Mouse (Mus musculus) embryonic stem cell, embryonic (primary cell): ENCODE measurements around the gene Rybp.

Experiments
- CTCF ChIA-PET, 4 experiments: fragments of 300-600 bp in 2 of 4; fragments of 350-600 bp in 2 of 4; sonication (Branson Sonifier 250); formaldehyde crosslinking; loops; one replicate each; lab custom pipeline; 2022; ENCODE audit warnings: inconsistent platforms in 2 of 4; lab: Charles Lee
- POLR2A ChIA-PET, 4 experiments: fragments of 300-600 bp in 2 of 4; fragments of 350-600 bp in 2 of 4; sonication (Branson Sonifier 250); formaldehyde crosslinking; loops; one replicate each; lab custom pipeline; 2022; ENCODE audit warnings: antibody characterized with exemption in 4 of 4, inconsistent platforms in 1 of 4; lab: Charles Lee

Rybp gene

GRCm38 (mm10) chr6:100287334-100288015 is at the start of gene Rybp:
TSS of gene Rybp (minus strand) at chr6:100287485.
- ChIA-PET POLR2A (interaction anchor here in 3 of 4 experiments (0.6 to 9.8 kb wide), 14 partner anchors 9 to 323 kb away, joined by 3 to 167 read pairs (median 4); no protein-coding TSS in a partner anchor), CTCF (no interaction called here)

GRCm38 (mm10) chr6:100336591-100337148 is 49.4 kb upstream of the Rybp start:
- POLR2A ChIA-PET, result interaction anchor here (0.6 to 8.0 kb wide), 72 partner anchors 8 to 514 kb away, joined by 3 to 129 read pairs (median 6); partner anchors contain the start of gene Rybp (in 1 of the 4)
- CTCF ChIA-PET, result interaction anchor here (0.6 to 2.1 kb wide), 8 partner anchors 12 to 1085 kb away, joined by 3 to 11 read pairs (median 6); no protein-coding TSS in a partner anchor

- CTCF ChIA-PET, result interaction anchor here in 3 of 4 experiments (0.5 to 2.1 kb wide), 16 partner anchors 13 to 531 kb away, joined by 3 to 9 read pairs (median 3); no protein-coding TSS in a partner anchor
- POLR2A ChIA-PET, result interaction anchor here (0.6 to 8.0 kb wide), 102 partner anchors 8 to 644 kb away, joined by 3 to 129 read pairs (median 5); partner anchors contain the start of gene Rybp (in 1 of the 4)
These were observed 48.3 kb upstream of the Rybp start for GRCm38 (mm10) chr6:100335506-100336144.

- ChIA-PET CTCF (interaction anchor here in 2 of 4 experiments (0.6 to 1.5 kb wide), 5 partner anchors 9 to 598 kb away, joined by 3 to 5 read pairs (median 3); no protein-coding TSS in a partner anchor), POLR2A (interaction anchor here in 3 of 4 experiments (0.6 to 8.0 kb wide), 25 partner anchors 8 to 608 kb away, joined by 3 to 129 read pairs (median 8); no protein-coding TSS in a partner anchor)
These were observed 46.5 kb upstream of the Rybp start for GRCm38 (mm10) chr6:100333745-100334144.

GRCm38 (mm10) chr6:100332479-100332878 is 45.2 kb upstream of the Rybp start:
- ChIA-PET CTCF (interaction anchor here (0.5 to 1.2 kb wide), 9 partner anchors 43 to 200 kb away, joined by 3 to 7 read pairs (median 3); no protein-coding TSS in a partner anchor), POLR2A (interaction anchor here in 3 of 4 experiments (0.6 to 8.0 kb wide), 23 partner anchors 9 to 282 kb away, joined by 3 to 115 read pairs (median 4); no protein-coding TSS in a partner anchor)

- ChIA-PET POLR2A (interaction anchor here in 3 of 4 experiments (0.6 to 2.2 kb wide), 14 partner anchors 10 to 283 kb away, joined by 3 to 14 read pairs (median 4); no protein-coding TSS in a partner anchor), CTCF (interaction anchor here (0.5 to 0.7 kb wide), 4 partner anchors 105 to 151 kb away, joined by 3 to 7 read pairs (median 4); no protein-coding TSS in a partner anchor)
These were observed 44.3 kb upstream of the Rybp start for GRCm38 (mm10) chr6:100331582-100331981.

GRCm38 (mm10) chr6:100331055-100331454 is 43.8 kb upstream of the Rybp start:
- CTCF ChIA-PET, result no interaction called here

GRCm38 (mm10) chr6:100329542-100329941 is 42.3 kb upstream of the Rybp start:
- ChIA-PET CTCF (no interaction called here), POLR2A (interaction anchor here in 3 of 4 experiments (0.5 to 1.8 kb wide), 14 partner anchors 10 to 168 kb away, joined by 3 to 6 read pairs (median 3); no protein-coding TSS in a partner anchor)

More at GRCm38 (mm10) chr6:100331055-100331454, 43.8 kb upstream of the Rybp start:
- POLR2A ChIA-PET, result interaction anchor here in 3 of 4 experiments (0.9 to 1.8 kb wide), 13 partner anchors 9 to 168 kb away, joined by 3 to 6 read pairs (median 4); no protein-coding TSS in a partner anchor

GRCm38 (mm10) chr6:100327050-100327449 is 39.8 kb upstream of the Rybp start:
- ChIA-PET CTCF (interaction anchor here in 2 of 4 experiments (0.5 to 0.6 kb wide), 2 partner anchors 48 to 211 kb away, joined by 3 to 10 read pairs; no protein-coding TSS in a partner anchor), POLR2A (interaction anchor here in 3 of 4 experiments (0.6 to 1.8 kb wide), 9 partner anchors 9 to 94 kb away, joined by 3 to 11 read pairs (median 4); no protein-coding TSS in a partner anchor)

- ChIA-PET POLR2A (interaction anchor here in 3 of 4 experiments (0.5 to 2.2 kb wide), 4 partner anchors 9 to 100 kb away, joined by 3 to 8 read pairs (median 5); no protein-coding TSS in a partner anchor), CTCF (interaction anchor here in 2 of 4 experiments (0.5 to 0.8 kb wide), 2 partner anchors 27 to 93 kb away, joined by 4 to 11 read pairs; no protein-coding TSS in a partner anchor)
These were observed 36.6 kb upstream of the Rybp start for GRCm38 (mm10) chr6:100323756-100324430.

- CTCF ChIA-PET, result no interaction called here
- POLR2A ChIA-PET, result interaction anchor here (0.5 to 2.5 kb wide), 9 partner anchors 9 to 344 kb away, joined by 3 to 9 read pairs (median 4); no protein-coding TSS in a partner anchor
These were observed 35.3 kb upstream of the Rybp start for GRCm38 (mm10) chr6:100322561-100322960.

GRCm38 (mm10) chr6:100322145-100322544 is 34.9 kb upstream of the Rybp start:
- CTCF ChIA-PET, result no interaction called here
- POLR2A ChIA-PET, result interaction anchor here in 3 of 4 experiments (0.5 to 2.5 kb wide), 9 partner anchors 9 to 210 kb away, joined by 3 to 8 read pairs (median 4); no protein-coding TSS in a partner anchor

GRCm38 (mm10) chr6:100314201-100314600 is 26.9 kb upstream of the Rybp start:
- CTCF ChIA-PET, result interaction anchor here in 1 of 4 experiments (0.7 kb wide), 1 partner anchor 571 kb away, joined by 4 read pairs; no protein-coding TSS in a partner anchor
- POLR2A ChIA-PET, result interaction anchor here in 3 of 4 experiments (0.6 to 2.8 kb wide), 6 partner anchors 16 to 179 kb away, joined by 3 to 10 read pairs (median 3); no protein-coding TSS in a partner anchor

GRCm38 (mm10) chr6:100311167-100311566 is 23.9 kb upstream of the Rybp start:
- ChIA-PET POLR2A (no interaction called here), CTCF (no interaction called here)

- POLR2A ChIA-PET, result no interaction called here
These were observed 17.5 kb upstream of the Rybp start for GRCm38 (mm10) chr6:100304831-100305230.

GRCm38 (mm10) chr6:100301410-100302108 is 14.3 kb upstream of the Rybp start:
- CTCF ChIA-PET, result interaction anchor here in 2 of 4 experiments (0.7 kb wide), 2 partner anchors 98 to 916 kb away, joined by 3 to 4 read pairs; no protein-coding TSS in a partner anchor
- POLR2A ChIA-PET, result interaction anchor here in 3 of 4 experiments (0.6 to 1.4 kb wide), 5 partner anchors 11 to 244 kb away, joined by 3 to 5 read pairs (median 3); no protein-coding TSS in a partner anchor

More at GRCm38 (mm10) chr6:100304831-100305230, 17.5 kb upstream of the Rybp start:
- CTCF ChIA-PET, result no interaction called here
